Mouse (Mus musculus) embryonic fibroblast, embryonic 13.5 days (primary cell): ENCODE measurements around the gene Ppm1h.

ENCODE experiments used
- CTCF ChIP-seq: IDR thresholded peaks from 2 replicates; pipeline ENCODE4 v1.5.1; 2011; ENCODE audit warnings: mild to moderate bottlenecking, control low read depth, low read length, moderate library complexity, borderline replicate concordance; ENCODE audit not compliant: insufficient read depth
- POLR2A ChIP-seq: IDR thresholded peaks from 2 replicates; pipeline ENCODE4 v1.6.1; 2011; ENCODE audit warnings: low read depth, mild to moderate bottlenecking, control low read depth, low read length, moderate library complexity

DNA sequence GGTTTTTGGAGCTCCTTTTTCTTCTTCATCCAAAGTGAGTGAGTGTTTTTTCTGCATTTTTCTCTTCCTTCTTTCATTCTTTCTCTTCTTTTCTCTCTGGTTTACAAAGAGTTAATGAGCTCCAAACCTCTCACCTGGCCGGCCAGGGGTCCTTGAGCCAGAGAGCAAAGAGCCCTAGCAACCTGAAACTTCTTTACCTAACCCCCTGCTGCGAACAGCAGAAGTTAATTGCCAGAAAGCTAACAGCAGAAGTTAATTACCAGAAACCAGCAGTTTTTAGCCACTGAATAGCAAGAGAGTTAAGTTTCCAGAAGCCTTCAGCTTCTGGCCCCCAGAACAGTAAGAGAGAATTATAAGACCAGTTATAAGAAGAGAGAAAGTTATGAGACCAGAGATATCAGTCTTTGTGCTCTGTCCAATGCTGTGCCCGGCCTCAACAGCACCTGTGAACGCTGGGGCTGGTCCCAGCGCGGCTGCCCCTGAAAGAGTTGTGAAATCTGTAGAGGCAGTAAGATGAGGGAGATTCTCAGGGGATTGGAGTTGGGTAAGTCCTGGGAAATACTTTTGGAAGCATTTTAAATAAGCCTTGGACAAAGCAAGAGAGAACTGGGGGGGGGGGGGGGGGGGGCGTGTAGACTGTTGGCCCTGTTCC is 78.4 kb downstream of the Ppm1h start:
- TF ChIP-seq CTCF: no peak
- TF ChIP-seq POLR2A: no peak
